Mouse (Mus musculus) lung, postnatal 14 days (tissue): Measurements from ENCODE around the gene Tada3.

Source experiments
- DNase-seq: peaks from one replicate; pipeline ENCODE4 v3.0.0; 2021

Gene Tada3

DNA sequence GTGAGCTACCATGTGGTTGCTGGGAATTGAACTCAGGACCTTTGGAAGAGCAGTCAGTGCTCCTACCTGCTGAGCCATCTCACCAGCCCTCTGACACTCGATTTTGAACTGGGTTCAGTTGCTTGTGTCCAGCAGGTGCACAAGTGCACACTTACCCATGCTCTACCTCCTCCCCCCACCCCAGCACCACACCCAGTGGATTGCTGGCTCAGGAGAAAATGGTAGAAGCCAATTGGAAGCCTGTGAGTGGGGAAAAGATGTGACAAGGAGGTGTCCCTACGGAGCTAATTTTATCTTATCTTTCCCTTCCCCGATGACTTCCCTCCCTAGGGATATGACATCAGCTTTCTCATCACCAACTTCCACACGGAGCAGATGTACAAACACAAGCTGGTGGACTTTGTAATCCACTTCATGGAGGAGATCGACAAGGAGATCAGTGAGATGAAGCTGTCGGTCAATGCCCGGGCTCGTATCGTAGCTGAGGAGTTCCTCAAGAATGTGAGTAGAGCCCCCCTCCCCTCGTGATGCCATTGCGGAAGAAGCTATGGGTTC lies 7.6 kb upstream of the Tada3 start:
- no peak for DNase-seq

DNA sequence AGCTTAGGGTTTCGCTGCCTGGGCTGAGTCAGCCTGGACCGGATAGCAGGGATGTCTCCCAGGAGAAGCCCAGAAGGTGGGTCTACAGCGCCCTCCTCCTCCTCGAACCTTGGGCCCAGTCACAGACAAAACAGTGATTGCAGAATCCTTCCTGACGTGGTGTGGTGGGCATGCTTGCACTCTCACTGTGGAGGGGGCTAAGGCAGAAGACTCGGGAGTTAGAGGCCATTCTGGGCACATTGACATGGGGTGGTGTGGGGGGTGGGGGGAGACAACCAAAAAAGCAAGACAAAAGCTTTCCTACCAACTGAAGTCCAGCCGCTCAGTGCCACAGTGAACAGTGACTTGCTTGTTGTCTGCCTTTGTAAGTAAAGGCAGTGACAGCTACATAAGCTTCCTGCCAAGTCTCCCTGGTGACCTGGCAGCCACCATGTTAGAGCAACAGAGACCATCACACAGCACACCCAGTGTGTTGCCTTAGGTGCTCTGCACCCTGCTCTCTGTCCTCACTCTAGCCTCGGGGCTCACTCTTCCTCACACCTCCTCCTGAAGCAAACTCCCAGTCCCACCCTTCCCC lies 6.8 kb upstream of the Tada3 start:
- DNase-seq: no peak

DNA sequence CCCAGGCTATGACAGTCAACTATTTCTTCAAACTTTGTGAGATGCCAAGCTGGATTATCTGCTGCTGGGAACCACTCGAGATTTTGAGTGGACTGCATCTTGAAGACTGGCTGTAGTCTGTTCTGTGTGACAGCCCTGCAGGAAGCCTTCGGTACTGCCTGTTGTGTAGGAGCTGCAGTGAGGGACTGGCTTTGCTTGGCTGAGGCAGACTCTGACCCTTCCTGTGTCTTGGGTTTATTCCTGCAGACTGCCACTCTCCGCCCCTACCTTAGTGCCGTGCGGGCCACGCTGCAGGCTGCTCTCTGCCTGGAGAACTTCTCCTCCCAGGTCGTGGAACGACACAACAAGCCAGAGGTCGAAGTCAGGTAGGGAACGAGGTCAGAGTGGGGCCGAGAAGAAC lies 2.8 kb upstream of the Tada3 start:
- no peak for DNase-seq

DNA sequence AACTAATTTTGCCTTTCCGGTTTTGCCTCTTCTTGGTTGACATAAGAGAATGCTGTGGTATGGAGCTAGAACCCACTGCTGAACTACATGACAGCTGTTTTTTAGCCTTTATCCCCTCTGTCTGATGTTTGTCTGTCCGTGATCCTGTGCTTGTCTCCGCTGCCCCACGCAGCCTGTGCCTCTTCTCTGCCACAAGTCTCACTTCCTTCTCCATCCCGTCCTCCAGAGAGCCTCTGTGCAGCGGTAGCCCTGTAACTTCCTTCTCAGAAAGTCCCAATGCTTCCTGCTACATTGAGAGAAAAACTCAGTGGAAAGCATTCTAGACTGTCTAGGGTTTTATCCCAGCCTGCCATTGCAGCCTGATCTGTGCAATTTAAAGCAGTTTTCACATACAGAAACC lies 1.6 kb upstream of the Tada3 start:
- no peak for DNase-seq

DNA sequence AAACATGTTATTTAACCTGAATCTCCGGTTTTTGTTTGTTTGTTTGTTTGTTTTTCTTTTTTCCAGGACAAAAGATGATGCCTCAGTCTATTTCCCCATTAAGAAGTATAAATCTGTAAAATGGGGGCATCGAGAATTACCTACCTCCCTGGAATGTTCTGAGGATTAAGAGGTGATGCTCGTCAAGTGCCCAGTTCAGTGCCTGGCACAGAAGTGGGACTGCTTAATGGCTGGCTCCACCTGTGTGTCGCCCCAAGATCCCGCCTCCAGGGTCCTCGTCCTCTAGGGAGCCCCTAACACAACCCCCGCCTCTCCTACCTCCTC lies 549 bp downstream of the Tada3 start:
- DNase-seq: no peak

DNA sequence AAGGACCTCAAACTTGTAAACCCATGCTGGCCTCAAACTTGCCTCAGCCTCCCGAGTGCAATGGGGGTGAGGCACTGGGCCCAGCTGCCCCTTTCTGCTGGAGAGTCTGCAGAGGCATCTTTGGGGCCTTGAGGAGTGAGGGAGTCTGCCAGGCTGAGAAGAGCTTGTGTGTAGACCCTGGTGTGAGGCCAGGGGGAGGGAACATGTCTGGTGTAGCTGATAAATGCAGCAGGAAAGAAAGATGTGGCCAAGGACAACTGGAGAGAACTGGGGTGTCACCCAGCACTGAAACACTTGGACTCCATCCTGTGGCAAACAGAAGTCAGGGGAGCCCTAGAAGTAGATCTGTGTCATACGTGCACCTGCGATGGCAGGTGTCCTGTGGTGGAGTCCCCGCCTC lies 4.2 kb downstream of the Tada3 start:
- DNase-seq: no peak

DNA sequence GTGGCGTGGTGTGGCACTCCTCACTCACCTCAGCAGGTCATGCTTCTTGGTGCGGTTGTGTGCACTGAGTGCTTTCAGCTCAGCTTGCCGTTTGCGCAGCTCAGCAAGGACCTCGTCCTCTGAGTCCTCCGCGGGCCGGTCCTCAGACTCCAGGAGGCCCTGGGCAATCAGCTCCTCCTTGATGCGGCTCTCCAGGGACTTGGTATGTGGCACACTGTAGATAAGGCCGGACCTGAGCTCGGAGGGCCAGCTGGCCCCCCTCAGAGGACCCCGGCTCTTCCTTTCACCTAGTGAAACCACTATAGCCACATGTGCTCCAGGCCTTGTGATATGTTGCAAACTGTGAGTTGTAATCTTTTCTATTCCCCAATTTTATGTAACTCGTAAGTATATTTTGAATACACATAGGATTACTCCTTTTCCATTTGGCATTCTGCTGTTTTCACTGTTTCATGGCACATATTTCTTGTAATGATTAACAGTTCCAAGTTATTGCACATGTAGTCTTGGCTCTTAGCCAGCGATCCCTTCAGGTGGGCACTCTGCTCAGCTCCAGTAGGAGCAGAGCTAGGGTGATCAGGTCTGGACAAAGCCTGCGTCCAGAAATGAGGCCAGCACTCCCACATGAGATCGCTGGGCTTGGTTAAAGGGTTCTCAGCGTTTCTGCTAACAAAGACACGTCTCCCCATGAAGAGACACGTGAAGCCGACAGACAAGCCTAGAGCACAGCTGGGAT lies 7.3 kb downstream of the Tada3 start:
- DNase-seq: no peak

DNA sequence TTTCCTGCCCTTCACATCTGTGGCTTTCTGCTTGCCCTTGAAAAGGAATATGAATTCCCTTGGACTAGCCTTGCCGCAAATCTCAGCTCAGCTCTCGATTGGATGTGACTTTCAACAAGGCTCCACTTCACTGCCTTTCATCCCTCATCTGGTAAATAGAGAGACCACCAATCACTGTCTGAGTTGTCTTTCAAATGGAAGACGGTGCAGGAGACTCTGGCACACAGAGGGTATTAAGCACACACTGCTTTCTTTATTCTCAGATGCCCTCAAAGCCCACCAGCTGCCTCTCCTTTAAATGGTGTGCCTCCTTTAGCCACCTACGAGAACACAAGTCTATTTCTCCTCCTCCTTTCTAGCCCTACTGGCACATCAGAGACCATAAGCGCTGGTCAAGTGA lies 9.1 kb downstream of the Tada3 start:
- DNase-seq: no peak

DNA sequence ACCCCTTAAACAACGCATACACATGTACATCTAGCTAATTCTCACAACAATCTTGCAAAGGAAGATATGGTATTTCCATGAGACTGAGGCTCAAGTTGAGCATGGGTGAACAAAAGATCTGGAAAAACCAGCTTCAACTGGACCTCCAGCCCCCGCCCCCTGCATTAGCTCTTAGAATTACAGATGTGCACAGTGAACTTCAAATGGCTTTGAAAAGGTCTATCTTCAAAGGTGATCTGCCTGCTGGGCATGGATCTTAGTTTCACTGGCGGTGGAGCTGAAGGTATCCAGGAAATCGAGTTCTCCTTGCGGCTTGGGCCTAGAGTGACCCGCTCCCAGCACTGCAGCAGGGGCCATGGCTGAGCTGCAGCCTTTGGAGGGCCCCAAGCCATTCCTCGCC lies 9.6 kb downstream of the Tada3 start:
- DNase-seq: no peak

DNA sequence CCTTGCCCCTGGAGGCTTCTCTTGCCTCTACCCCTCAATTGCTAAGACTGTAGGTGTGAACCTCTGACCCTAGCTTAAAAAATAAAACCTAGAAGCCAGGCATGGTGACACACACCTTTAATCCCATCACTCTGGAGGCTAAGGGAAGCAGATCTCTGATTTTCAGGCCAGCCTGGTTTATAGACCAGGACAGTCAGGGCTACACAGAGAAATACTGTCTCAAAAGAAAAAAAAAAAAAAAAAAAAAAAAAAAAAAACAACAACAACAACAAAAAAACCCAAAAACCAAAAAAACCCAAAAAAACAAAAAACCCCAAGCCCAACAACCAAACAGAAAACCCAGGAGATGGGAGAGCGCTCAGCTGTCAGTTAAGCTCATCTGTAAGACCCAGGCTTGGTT lies 10.1 kb downstream of the Tada3 start:
- no peak for DNase-seq

DNA sequence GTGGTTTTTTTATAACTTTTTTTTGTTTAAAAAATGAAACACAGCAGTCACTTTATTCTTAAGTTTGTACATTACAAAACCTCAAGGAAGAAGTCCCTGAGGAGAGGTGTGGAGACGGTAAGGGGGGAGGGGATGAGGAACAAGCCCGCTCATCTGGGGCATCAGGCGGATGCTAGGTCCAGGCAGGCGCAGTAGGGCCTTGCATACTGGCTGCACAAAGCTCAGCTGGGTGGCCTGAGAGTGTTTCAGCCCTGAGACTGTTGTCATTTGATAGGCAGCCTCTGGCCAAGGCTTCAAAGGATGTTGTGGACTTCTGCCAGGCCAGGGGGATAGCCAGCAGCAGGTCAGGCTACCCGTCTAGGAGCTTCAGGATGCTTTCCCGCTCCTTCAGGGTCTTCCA lies 11.0 kb downstream of the Tada3 start:
- no peak for DNase-seq

DNA sequence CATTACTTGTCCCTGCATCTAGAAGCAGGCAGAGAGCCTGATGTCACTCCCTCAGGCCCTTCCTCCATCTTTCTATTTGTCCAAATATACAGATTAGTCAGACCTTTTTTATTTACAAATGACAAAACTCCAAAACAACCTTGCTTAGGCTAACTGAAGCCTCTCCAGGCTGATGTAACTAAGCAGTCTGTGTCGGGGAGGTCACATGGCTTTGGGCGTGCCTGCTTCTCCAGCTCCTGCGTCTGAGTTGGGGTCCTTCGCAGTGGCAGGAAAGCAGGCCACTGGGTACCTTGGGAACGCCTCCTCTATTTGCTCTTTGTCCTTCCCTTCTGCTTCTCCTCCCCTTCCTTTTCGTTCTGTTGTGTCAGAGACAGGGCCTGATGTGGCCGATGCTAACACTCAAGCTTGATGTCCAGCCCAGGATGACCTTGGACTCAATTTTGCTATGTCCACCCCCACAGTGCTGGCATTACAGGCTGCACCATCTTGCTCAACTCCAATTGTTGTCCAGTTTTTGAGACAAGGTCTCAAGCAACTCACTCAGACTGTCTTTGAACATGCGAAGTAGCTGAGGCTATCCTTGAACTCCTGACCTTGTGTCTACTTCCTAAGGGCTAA lies 13.1 kb downstream of the Tada3 start:
- DNase-seq: no peak

DNA sequence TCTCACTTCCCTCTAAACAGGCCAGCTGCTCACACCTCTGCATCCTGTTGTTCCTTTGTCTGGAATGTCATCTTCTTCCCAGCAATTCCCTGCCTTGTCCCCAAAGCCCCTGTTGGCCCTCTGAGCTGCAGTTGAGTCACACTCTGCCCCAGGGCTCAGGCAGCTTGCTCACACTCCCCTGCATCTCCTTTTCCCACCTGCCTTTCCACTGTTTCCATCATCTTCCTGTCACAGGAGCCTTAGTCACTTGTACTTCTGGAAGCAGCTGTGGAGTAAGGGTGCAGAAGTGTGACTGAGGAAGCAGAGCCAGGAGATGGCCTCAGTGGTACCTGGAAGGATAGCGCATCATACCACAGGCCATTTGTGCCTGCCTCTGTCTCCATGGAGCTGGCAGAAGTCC lies 15.4 kb downstream of the Tada3 start:
- no peak for DNase-seq

DNA sequence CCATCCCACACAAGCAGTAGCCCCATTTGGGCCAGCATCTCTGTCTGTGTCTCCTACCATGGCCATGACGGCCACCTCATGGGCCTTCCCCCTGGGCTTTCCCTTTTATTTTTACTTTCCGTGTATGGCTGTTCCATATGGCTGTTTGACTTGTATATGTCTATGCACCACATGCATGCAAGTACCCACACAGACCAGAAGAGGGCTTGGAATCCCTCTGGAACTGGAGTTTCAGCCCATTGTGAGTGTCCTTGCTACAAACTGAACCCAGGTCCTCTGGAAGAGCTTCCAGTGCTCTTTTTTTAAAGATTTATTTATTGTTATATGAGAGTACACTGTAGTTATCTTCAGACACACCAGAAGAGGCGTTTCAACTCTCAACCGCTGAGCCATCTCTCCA lies 16.2 kb downstream of the Tada3 start:
- DNase-seq: no peak

DNA sequence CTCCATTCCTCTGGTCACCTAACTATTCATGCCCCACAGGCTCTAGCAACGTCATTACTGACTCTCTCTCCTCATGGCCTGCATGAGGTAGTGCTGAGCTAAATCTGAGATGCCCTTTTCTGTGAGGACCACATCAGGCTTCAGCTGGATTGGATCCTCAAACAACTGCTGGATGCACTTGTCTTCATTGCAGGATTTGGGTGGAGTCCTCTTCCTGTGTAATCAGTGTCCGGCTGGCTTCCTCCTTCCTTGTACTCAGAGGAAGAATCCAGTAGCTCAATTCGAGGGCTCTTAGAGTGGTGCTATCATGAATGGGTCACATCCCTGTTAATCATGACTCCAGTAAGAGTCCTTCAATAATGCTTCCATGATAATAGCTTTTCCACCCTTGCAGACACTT lies 24.0 kb downstream of the Tada3 start:
- DNase-seq: no peak

DNA sequence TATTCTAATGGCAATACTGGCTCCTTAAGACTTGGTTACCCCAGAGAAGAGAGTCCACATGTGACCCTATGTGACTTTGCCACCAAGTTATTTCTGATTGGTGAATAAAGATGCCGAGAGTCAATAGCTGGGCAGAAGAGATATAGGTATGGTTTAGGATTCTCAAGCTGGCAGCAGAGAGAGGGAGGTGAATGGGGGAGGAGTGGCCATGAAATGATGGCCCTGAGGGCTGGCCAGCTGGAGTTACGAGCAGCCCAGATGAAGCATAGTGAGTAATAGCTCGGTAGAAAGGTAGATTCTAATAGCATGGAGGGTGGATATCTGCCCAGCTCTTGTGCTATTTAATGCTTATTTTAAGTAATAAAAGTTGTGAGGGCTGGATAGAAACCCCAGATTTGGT lies 24.9 kb downstream of the Tada3 start:
- no peak for DNase-seq

DNA sequence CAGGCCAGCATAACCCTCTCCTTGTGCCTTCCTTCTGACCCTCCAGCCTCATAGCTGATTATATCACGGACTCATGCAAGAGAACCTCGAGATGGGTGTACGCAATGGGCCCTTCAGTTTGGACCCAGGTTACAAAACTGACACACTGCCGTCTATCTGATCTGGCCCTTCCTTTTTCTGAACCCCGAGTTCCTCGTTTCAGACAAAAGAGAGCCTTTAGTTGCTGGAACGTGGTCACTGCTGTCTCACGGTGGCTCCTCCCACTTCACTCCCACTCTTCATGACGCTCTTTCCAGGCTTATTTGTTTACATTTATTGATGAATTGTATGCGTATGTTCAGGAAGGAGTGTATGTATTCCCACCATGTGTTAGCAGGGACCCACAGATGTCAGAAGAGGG lies 26.0 kb downstream of the Tada3 start:
- DNase-seq: no peak

DNA sequence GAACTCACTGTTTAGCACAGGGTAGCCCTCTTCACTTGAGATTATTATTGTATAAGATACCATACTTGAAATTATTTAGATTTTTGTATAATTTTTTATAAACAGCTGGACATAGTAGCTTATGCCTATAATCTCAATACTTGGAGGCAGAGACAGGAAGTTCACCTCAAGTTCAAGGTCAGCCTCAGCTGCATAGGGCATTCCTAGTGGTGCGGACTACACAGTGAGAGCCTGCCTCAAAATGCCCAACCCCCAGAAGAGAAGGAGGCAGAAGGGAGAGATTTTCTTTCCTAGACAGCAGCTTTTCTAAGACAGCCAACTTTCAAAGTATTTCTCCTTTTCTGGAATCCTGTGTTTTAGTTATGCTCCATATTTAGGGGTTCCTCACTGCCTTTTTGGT lies 26.5 kb downstream of the Tada3 start:
- no peak for DNase-seq

DNA sequence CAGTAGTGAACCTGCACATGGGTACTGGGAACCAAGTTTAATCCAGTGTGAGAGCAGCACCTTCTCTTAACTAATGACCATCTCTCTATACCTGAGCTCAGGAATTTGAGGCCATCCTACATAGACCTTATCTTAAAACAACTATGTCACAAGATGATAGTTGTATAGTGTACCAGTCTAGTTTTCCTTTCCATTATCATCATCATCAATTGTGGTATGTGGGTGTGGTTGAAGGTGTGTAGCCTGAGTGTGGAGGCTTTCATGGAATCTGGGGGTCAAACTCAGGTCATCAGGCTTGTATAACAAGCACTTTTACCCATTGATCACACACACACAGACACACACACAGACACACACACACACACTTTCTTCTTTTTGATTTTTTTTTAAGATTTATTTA lies 27.1 kb downstream of the Tada3 start:
- DNase-seq: no peak

DNA sequence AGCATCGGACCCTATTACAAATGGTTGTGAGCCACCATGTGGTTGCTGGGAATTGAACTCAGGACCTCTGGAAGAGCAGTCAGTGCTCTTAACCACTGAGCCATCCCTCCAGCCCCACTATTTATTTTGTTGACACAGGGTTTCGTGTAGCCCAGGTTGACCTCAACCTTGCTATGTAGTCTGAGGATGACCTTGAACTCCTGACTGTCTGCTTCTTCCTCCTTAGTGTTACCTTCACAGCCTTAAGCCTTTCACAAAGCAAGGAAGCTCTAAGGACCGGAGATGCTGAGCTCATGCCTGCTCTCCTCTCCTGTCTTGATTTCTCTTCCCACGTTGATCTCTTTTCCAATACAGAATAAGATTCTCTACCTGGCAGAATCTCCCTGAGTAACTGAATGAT lies 30.8 kb downstream of the Tada3 start:
- DNase-seq: no peak

DNA sequence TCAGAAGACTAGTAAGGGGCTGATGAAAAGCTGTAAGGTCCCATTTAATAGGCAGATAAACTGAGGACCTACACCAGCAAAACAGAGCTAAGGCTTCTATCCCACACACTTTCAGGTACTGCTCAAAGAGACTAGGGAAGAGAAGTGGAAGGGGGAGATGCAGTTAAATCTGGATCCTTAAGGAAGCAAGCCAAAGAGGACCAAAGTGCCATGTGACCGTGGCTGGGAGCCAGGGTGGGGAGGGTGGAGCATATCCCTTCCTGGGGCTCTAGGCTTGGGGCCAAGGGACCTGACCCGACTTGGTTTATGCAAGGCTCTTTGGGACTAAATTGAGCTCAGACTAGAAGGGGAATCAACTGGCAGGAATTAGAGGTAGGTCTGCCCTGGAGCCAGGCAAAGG lies 33.4 kb downstream of the Tada3 start:
- peak; percentile 89 for DNase-seq

DNA sequence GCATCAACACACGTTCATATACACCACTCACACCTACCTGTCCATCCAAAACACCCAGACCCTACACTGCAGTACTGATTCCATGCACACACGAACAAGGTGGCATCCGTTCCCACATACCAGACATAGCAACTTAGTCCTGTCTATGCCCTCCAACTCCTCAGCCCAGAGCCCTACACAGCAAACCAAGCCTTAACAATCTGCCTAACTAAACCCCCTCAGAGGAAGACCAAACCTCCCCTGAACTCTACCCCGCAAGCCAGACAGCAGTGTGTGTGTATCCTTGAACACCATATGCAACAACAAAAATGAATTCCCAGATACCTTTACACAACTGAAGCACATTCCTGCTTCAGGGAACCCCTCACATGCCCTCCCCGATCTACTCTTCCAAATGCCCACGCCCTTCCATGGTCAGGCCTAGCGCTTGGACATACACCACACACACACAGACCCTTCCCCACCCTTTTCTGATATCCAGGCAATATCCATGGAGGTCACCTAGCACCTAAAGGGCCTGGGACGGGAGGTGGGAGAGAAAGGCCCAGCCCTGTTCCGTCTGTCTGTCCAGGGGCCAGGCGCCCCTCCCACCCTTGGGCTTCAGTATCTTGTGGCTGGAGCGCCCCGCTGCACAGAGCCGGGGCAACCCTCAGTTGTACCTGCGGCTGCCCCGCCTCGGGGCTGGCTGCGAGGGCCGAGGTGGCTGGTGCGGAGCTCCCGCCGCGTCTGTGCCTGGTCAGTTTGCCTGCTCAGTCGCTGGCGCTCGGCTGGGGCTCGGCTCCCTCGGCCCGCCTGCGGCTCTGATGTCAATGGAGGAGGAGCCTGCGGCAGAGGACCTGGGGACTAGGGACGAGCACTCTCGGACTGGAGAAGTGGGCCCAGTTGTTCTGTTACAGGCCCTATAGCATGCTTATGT lies 34.2 kb downstream of the Tada3 start, which contains the start of gene Camk1:
Camk1 (minus strand) TSS at position 808 of the 916 bp plus-strand sequence.
- DNase-seq: peak; percentile 85

DNA sequence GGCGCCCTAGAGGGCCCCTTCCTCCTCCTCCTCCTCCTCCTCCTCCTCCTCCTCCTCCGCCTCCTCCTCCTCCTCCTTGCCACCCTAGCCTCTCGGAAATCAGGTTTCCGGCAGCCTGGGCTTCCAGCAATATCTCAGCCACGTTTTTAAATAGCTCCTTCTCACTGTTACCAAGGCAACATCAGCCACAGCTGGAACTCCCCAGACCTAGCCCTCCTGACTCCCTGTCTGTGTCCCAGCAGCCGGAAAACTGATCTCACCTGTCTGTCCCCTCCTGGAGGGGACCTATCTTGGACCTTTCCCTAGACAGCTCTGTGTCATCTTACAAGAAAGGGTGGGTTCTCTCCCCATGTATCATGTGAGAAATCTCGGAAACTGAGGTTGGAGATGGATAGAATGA lies 35.4 kb downstream of the Tada3 start:
- no peak for DNase-seq
